Mouse (Mus musculus) E14TG2a.4 (cell line): ENCODE data around the gene Tmc6.

ENCODE experiments used
- H3K27me3 ChIP-seq: 2 replicates; pipeline ENCODE4 v1.6.1; 2014; ENCODE audit warnings: low read length, control low read depth; ENCODE audit not compliant: insufficient read depth
- H3K36me3 ChIP-seq: 2 replicates; pipeline ENCODE4 v1.6.1; 2014; ENCODE audit warnings: low read length, control low read depth; ENCODE audit not compliant: insufficient read depth
- H3K4me1 ChIP-seq: replicated peaks from 2 replicates; pipeline ENCODE4 v1.6.1; 2014; ENCODE audit warnings: low read depth, low read length, control low read depth
- H3K4me3 ChIP-seq: replicated peaks from 2 replicates; pipeline ENCODE4 v1.5.1; 2014; ENCODE audit warnings: mild to moderate bottlenecking, low read length
- H3K9me3 ChIP-seq: 2 replicates; pipeline ENCODE4 v1.6.1; 2014; ENCODE audit warnings: low read length, control low read depth
- CTCF ChIP-seq: conservative IDR thresholded peaks from 2 replicates; pipeline ENCODE4 v1.5.1; 2014; ENCODE audit warnings: low read length
- NANOG ChIP-seq: IDR thresholded peaks from 2 replicates; pipeline ENCODE4 v1.6.1; 2014; ENCODE audit warnings: borderline replicate concordance, low read length, mixed read lengths
- POU5F1 ChIP-seq: IDR thresholded peaks from 2 replicates; pipeline ENCODE4 v1.6.1; 2014; ENCODE audit warnings: low read length, borderline replicate concordance

The Tmc6 gene

GRCm38 (mm10) chr11:117742715-117743114, 39.3 kb downstream of the Tmc6 start:
- Histone ChIP-seq H3K27me3 (no peaks in the 10 kb centered on the region), H3K36me3 (peaks cover 99% of the 10 kb centered on the region)

GRCm38 (mm10) chr11:117742243-117742642, 39.8 kb downstream of the Tmc6 start:
- Histone ChIP-seq H3K4me1 (peaks cover 38% of the 10 kb centered on the region), H3K4me3 (no peak overlapping the region), H3K36me3 (peaks cover 99% of the 10 kb centered on the region), H3K9me3 (no peaks in the 10 kb centered on the region), H3K27me3 (no peaks in the 10 kb centered on the region)
- TF ChIP-seq POU5F1 (no peak), NANOG (no peak), CTCF (no peak)

More at GRCm38 (mm10) chr11:117742715-117743114, 39.3 kb downstream of the Tmc6 start:
- Histone ChIP-seq H3K4me3 (no peak overlapping the region), H3K4me1 (peaks cover 38% of the 10 kb centered on the region), H3K9me3 (no peaks in the 10 kb centered on the region)
- TF ChIP-seq CTCF: no peak
- no peak for TF ChIP-seq NANOG
- TF ChIP-seq POU5F1: no peak

GRCm38 (mm10) chr11:117741128-117741527, 40.9 kb downstream of the Tmc6 start:
- TF ChIP-seq NANOG (no peak), POU5F1 (no peak)
- H3K27me3 ChIP-seq: no peaks in the 10 kb centered on the region
- H3K4me1 ChIP-seq: peaks cover 38% of the 10 kb centered on the region
- H3K4me3 ChIP-seq: no peak overlapping the region
- H3K36me3 ChIP-seq: peaks cover 99% of the 10 kb centered on the region
- no peaks in the 10 kb centered on the region for H3K9me3 ChIP-seq

- Histone ChIP-seq H3K4me3 (no peak overlapping the region), H3K4me1 (peaks cover 41% of the 10 kb centered on the region), H3K9me3 (no peaks in the 10 kb centered on the region), H3K27me3 (no peaks in the 10 kb centered on the region), H3K36me3 (peaks cover 98% of the 10 kb centered on the region)
- no peak for TF ChIP-seq CTCF
- no peak for TF ChIP-seq POU5F1
- no peak for TF ChIP-seq NANOG
Measured at GRCm38 (mm10) chr11:117738123-117738522, 43.9 kb downstream of the Tmc6 start.

GRCm38 (mm10) chr11:117736037-117736689, 45.8 kb downstream of the Tmc6 start:
- Histone ChIP-seq H3K36me3 (peaks cover 91% of the 10 kb centered on the region), H3K27me3 (no peaks in the 10 kb centered on the region), H3K4me3 (no peak overlapping the region), H3K4me1 (peaks cover 36% of the 10 kb centered on the region), H3K9me3 (no peaks in the 10 kb centered on the region)
- no peak for TF ChIP-seq CTCF
- no peak for TF ChIP-seq NANOG
- no peak for TF ChIP-seq POU5F1

- Histone ChIP-seq H3K36me3 (peaks cover 62% of the 10 kb centered on the region), H3K9me3 (no peaks in the 10 kb centered on the region), H3K4me1 (peaks cover 33% of the 10 kb centered on the region), H3K27me3 (no peaks in the 10 kb centered on the region), H3K4me3 (no peak overlapping the region)
- TF ChIP-seq NANOG: no peak
- no peak for TF ChIP-seq CTCF
- TF ChIP-seq POU5F1: no peak
Measured at GRCm38 (mm10) chr11:117731470-117731869, 50.5 kb downstream of the Tmc6 start.

- TF ChIP-seq CTCF: no peak
- no peak overlapping the region for H3K4me3 ChIP-seq
- no peaks in the 10 kb centered on the region for H3K9me3 ChIP-seq
- H3K27me3 ChIP-seq: no peaks in the 10 kb centered on the region
- H3K4me1 ChIP-seq: peaks cover 33% of the 10 kb centered on the region
- H3K36me3 ChIP-seq: peaks cover 61% of the 10 kb centered on the region
Measured at GRCm38 (mm10) chr11:117730490-117730838, 51.5 kb downstream of the Tmc6 start.

- no peaks in the 10 kb centered on the region for H3K9me3 ChIP-seq
- H3K4me1 ChIP-seq: peaks cover 33% of the 10 kb centered on the region
- TF ChIP-seq POU5F1 (no peak), CTCF (no peak), NANOG (no peak)
- H3K36me3 ChIP-seq: peaks cover 59% of the 10 kb centered on the region
- no peaks in the 10 kb centered on the region for H3K27me3 ChIP-seq
- H3K4me3 ChIP-seq: no peak overlapping the region
Measured at GRCm38 (mm10) chr11:117729798-117730489, 52.1 kb downstream of the Tmc6 start.
